Mouse (Mus musculus) intestine, embryonic 15.5 days (tissue): ENCODE measurements around the gene Psmb9. TPM values are rescaled to one million over a fixed set of nuclear protein-coding genes. Genes with fewer than 3 reads are reported as not detected.
"Not testable (repeated sequence)": the region's sequence is repeated elsewhere in the genome, so short reads cannot be mapped to it uniquely, and the experiment has no call there.

Source experiments
- ATAC-seq: fragments of 200-750 bp; cut with Nextera tagmentation; 2 replicates; pipeline ENCODE4 v1.8.0; 2017; ENCODE audit warnings: moderate TSS enrichment, moderate library complexity
- H3K27ac ChIP-seq: fragments of 300-500 bp; sonication (generic); 2 replicates; pipeline ENCODE4 v1.5.1; 2015; ENCODE audit warnings: mild to moderate bottlenecking, inconsistent platforms
- H3K27me3 ChIP-seq: fragments of 300-500 bp; sonication (generic); replicated peaks from 2 replicates; pipeline ENCODE4 v1.6.1; 2015; ENCODE audit warnings: inconsistent platforms
- H3K36me3 ChIP-seq: fragments of 300-500 bp; sonication (generic); 2 replicates; pipeline ENCODE4 v1.6.1; 2015; ENCODE audit warnings: inconsistent platforms
- H3K4me1 ChIP-seq: fragments of 300-500 bp; sonication (generic); replicated peaks from 2 replicates; pipeline ENCODE4 v1.6.1; 2015; ENCODE audit warnings: inconsistent platforms
- H3K4me2 ChIP-seq: fragments of 300-500 bp; sonication (generic); replicated peaks from 2 replicates; pipeline ENCODE4 v1.6.1; 2015; ENCODE audit warnings: mild to moderate bottlenecking, inconsistent platforms
- H3K4me3 ChIP-seq: fragments of 300-500 bp; sonication (generic); replicated peaks from 2 replicates; pipeline ENCODE4 v1.5.1; 2015; ENCODE audit warnings: inconsistent platforms
- H3K9ac ChIP-seq: fragments of 300-500 bp; sonication (generic); 2 replicates; pipeline ENCODE4 v1.6.1; 2015; ENCODE audit warnings: inconsistent platforms
- H3K9me3 ChIP-seq: fragments of 300-500 bp; sonication (generic); 2 replicates; pipeline ENCODE4 v1.6.1; 2016; ENCODE audit warnings: inconsistent platforms
- WGBS: fragments of 180-500 bp; shearing (Covaris S2); methylation state at CpG from one replicate; pipeline ENCODE4 v1.1.7; 2015; 5-methylcytosine and 5-hydroxymethylcytosine counted together
- polyA plus RNA-seq: library from polyadenylated mRNA; unstranded; fragments of >200 nt; fragmentation: Nextera tagmentation; extraction: Ambion mirVana; gene quantifications from 2 replicates; pipeline ENCODE4 v1.2.1, GENCODE M21; 2015

Gene Psmb9
- polyA plus RNA-seq, 1 experiment from 2014 or later, result 9.4 TPM

GRCm38 (mm10) chr17:34174075-34174474 is 13.5 kb downstream of the Psmb9 start:
- Histone ChIP-seq H3K9me3 (no peaks in the 10 kb centered on the region), H3K4me3 (no peak overlapping the region), H3K27ac (no peak overlapping the region), H3K4me1 (no peaks in the 10 kb centered on the region), H3K9ac (no peak overlapping the region), H3K4me2 (no peak overlapping the region), H3K36me3 (no peaks in the 10 kb centered on the region), H3K27me3 (no peaks in the 10 kb centered on the region)
- no peak for ATAC-seq
- WGBS, result 62% methylated on average over 1 of the region's 1 CpGs

- no peaks in the 10 kb centered on the region for H3K9me3 ChIP-seq
- H3K4me3 ChIP-seq, result no peak overlapping the region
- H3K36me3 ChIP-seq, result no peaks in the 10 kb centered on the region
- H3K9ac ChIP-seq, result no peak overlapping the region
- H3K4me2 ChIP-seq, result no peak overlapping the region
- ATAC-seq, result no peak
- H3K27ac ChIP-seq, result no peak overlapping the region
- no peaks in the 10 kb centered on the region for H3K4me1 ChIP-seq
- 96% methylated on average over 5 of the region's 5 CpGs for WGBS
- no peaks in the 10 kb centered on the region for H3K27me3 ChIP-seq
Observed at GRCm38 (mm10) chr17:34172528-34172927, 15.0 kb downstream of the Psmb9 start.

GRCm38 (mm10) chr17:34170877-34171498 is 16.6 kb downstream of the Psmb9 start:
- WGBS, result 38% methylated on average over 13 of the region's 13 CpGs
- no peak overlapping the region for H3K27ac ChIP-seq
- H3K9ac ChIP-seq, result no peak overlapping the region
- no peaks in the 10 kb centered on the region for H3K9me3 ChIP-seq
- H3K36me3 ChIP-seq, result no peaks in the 10 kb centered on the region
- no peak for ATAC-seq
- no peak overlapping the region for H3K4me2 ChIP-seq
- no peaks in the 10 kb centered on the region for H3K27me3 ChIP-seq
- no peaks in the 10 kb centered on the region for H3K4me1 ChIP-seq
- H3K4me3 ChIP-seq, result no peak overlapping the region

GRCm38 (mm10) chr17:34170487-34170876 is 17.1 kb downstream of the Psmb9 start:
- H3K27me3 ChIP-seq, result no peaks in the 10 kb centered on the region
- no peaks in the 10 kb centered on the region for H3K4me1 ChIP-seq
- H3K4me3 ChIP-seq, result no peak overlapping the region
- no peak overlapping the region for H3K27ac ChIP-seq
- no peak for ATAC-seq
- no peaks in the 10 kb centered on the region for H3K9me3 ChIP-seq
- no peaks in the 10 kb centered on the region for H3K36me3 ChIP-seq
- no peak overlapping the region for H3K9ac ChIP-seq
- 20% methylated on average over 4 of the region's 4 CpGs for WGBS
- no peak overlapping the region for H3K4me2 ChIP-seq

GRCm38 (mm10) chr17:34169279-34169678 is 18.3 kb downstream of the Psmb9 start:
- ATAC-seq, result no peak
- Histone ChIP-seq H3K4me2 (no peak overlapping the region), H3K9ac (no peak overlapping the region), H3K4me1 (no peaks in the 10 kb centered on the region), H3K27ac (no peak overlapping the region), H3K4me3 (no peak overlapping the region), H3K27me3 (no peaks in the 10 kb centered on the region), H3K36me3 (no peaks in the 10 kb centered on the region), H3K9me3 (no peaks in the 10 kb centered on the region)
- 0% methylated on average over 2 of the region's 2 CpGs for WGBS

GRCm38 (mm10) chr17:34165033-34165730 is 22.4 kb downstream of the Psmb9 start:
- no peak overlapping the region for H3K27ac ChIP-seq
- H3K4me3 ChIP-seq, result no peak overlapping the region
- H3K4me1 ChIP-seq, result no peaks in the 10 kb centered on the region
- no peak overlapping the region for H3K4me2 ChIP-seq
- no peaks in the 10 kb centered on the region for H3K36me3 ChIP-seq
- WGBS, result 78% methylated on average over 6 of the region's 6 CpGs
- no peak for ATAC-seq
- H3K9me3 ChIP-seq, result no peaks in the 10 kb centered on the region
- no peak overlapping the region for H3K9ac ChIP-seq
- H3K27me3 ChIP-seq, result no peaks in the 10 kb centered on the region

GRCm38 (mm10) chr17:34164202-34164895 is 23.2 kb downstream of the Psmb9 start:
- no peak for ATAC-seq
- no peak overlapping the region for H3K27ac ChIP-seq
- 42% methylated on average over 9 of the region's 9 CpGs for WGBS
- no peak overlapping the region for H3K4me3 ChIP-seq
- no peaks in the 10 kb centered on the region for H3K36me3 ChIP-seq
- no peak overlapping the region for H3K4me2 ChIP-seq
- H3K9ac ChIP-seq, result no peak overlapping the region
- H3K4me1 ChIP-seq, result no peaks in the 10 kb centered on the region
- no peaks in the 10 kb centered on the region for H3K27me3 ChIP-seq
- no peaks in the 10 kb centered on the region for H3K9me3 ChIP-seq

GRCm38 (mm10) chr17:34155534-34155933 is 32.0 kb downstream of the Psmb9 start:
- no peak overlapping the region for H3K9ac ChIP-seq
- H3K27ac ChIP-seq, result no peak overlapping the region
- no peak overlapping the region for H3K4me3 ChIP-seq
- ATAC-seq, result no peak
- no peaks in the 10 kb centered on the region for H3K27me3 ChIP-seq
- no peaks in the 10 kb centered on the region for H3K9me3 ChIP-seq
- H3K4me2 ChIP-seq, result no peak overlapping the region
- no peaks in the 10 kb centered on the region for H3K4me1 ChIP-seq
- no peaks in the 10 kb centered on the region for H3K36me3 ChIP-seq
- 53% methylated on average over 5 of the region's 5 CpGs for WGBS

GRCm38 (mm10) chr17:34152923-34153322 is 34.6 kb downstream of the Psmb9 start, which contains the start of gene H2-DMb1:
TSS of gene H2-DMb1 (plus strand) at chr17:34153072.
- H3K4me3 ChIP-seq, result no peak within 1 kb of the TSS
- H3K27ac ChIP-seq, result no peak within 1 kb of the TSS
- WGBS, result 58% methylated on average over 4 of the region's 4 CpGs
- no peak for ATAC-seq
- no peaks in the 10 kb centered on the region for H3K27me3 ChIP-seq
- no peak within 1 kb of the TSS for H3K4me2 ChIP-seq
- H3K9ac ChIP-seq, result no peak within 1 kb of the TSS
- H3K36me3 ChIP-seq, result no peaks in the 10 kb centered on the region
- no peaks in the 10 kb centered on the region for H3K9me3 ChIP-seq
- no peaks in the 10 kb centered on the region for H3K4me1 ChIP-seq

- peaks cover 1% of the 10 kb centered on the region; the same call in 1 of the 2 replicates for H3K4me1 ChIP-seq
Observed at GRCm38 (mm10) chr17:34144960-34145371, 42.6 kb downstream of the Psmb9 start.

GRCm38 (mm10) chr17:34144221-34144620 is 43.3 kb downstream of the Psmb9 start:
- not testable (repeated sequence) for H3K27me3 ChIP-seq, H3K4me3 ChIP-seq, H3K9me3 ChIP-seq, ATAC-seq, H3K9ac ChIP-seq, H3K36me3 ChIP-seq, H3K4me1 ChIP-seq, H3K27ac ChIP-seq, H3K4me2 ChIP-seq
- 89% methylated on average over 4 of the region's 4 CpGs for WGBS

More at GRCm38 (mm10) chr17:34144960-34145371, 42.6 kb downstream of the Psmb9 start:
- H3K9me3 ChIP-seq, result no peaks in the 10 kb centered on the region
- no peaks in the 10 kb centered on the region for H3K36me3 ChIP-seq
- ATAC-seq, result no peak
- H3K27ac ChIP-seq, result no peak overlapping the region
- no peak overlapping the region for H3K4me2 ChIP-seq
- H3K4me3 ChIP-seq, result no peak overlapping the region
- no peak overlapping the region for H3K9ac ChIP-seq
- 74% methylated on average over 3 of the region's 3 CpGs for WGBS
- H3K27me3 ChIP-seq, result peaks cover 4% of the 10 kb centered on the region

- no peak overlapping the region for H3K4me2 ChIP-seq
- no peaks in the 10 kb centered on the region for H3K9me3 ChIP-seq
- H3K9ac ChIP-seq, result no peak overlapping the region
- no peak overlapping the region for H3K27ac ChIP-seq
- H3K4me3 ChIP-seq, result no peak overlapping the region
- no peak for ATAC-seq
- H3K27me3 ChIP-seq, result peaks cover 4% of the 10 kb centered on the region
- no peaks in the 10 kb centered on the region for H3K36me3 ChIP-seq
- 61% methylated on average over 5 of the region's 5 CpGs for WGBS
- peaks cover 10% of the 10 kb centered on the region; the same call in 1 of the 2 replicates for H3K4me1 ChIP-seq
Observed at GRCm38 (mm10) chr17:34143461-34143860, 44.1 kb downstream of the Psmb9 start.
